Mouse (Mus musculus): ENCODE results near the gene Slc30a1.

GRCm38 (mm10) chr1:191863833-191864550, 42.6 kb upstream of the Slc30a1 start:
- no peak for TF ChIP-seq POLR2A (IDR thresholded peaks at IDR 0.05; ENCODE audit: borderline replicate concordance, extremely low read depth, low read depth, low read length)
- no peak for TF ChIP-seq CTCF (IDR thresholded peaks at IDR 0.05; ENCODE audit: insufficient read depth, low read length)
